Mouse (Mus musculus) layer of hippocampus, adult 2 months (tissue): ENCODE results near the gene Cln6. TPM values are rescaled to one million over a fixed set of nuclear protein-coding genes. Genes with fewer than 3 reads are reported as not detected.
A peak's percentile ranks its signal among the peaks of the same experiment; 100 is the strongest.
"Not testable (repeated sequence)": the region's sequence is repeated elsewhere in the genome, so short reads cannot be mapped to it uniquely, and the experiment has no call there.

ENCODE experiments used
- DNase-seq, 2 experiments: peaks; one replicate each; pipeline ENCODE4 v3.0.0; 2022; ENCODE audit warnings: low spot score in 2 of 2
- H3K27ac ChIP-seq: fragments of 200-600 bp; 2 replicates; pipeline ENCODE4 v1.8.1; 2022
- H3K4me3 ChIP-seq: fragments of 200-600 bp; 2 replicates; pipeline ENCODE4 v1.8.1; 2022; ENCODE audit warnings: mild to moderate bottlenecking
- CTCF ChIP-seq: fragments of 200-600 bp; conservative IDR thresholded peaks from 2 replicates; pipeline ENCODE4 v1.8.1; 2022; ENCODE audit warnings: antibody characterized with exemption, mild to moderate bottlenecking, moderate library complexity
- total RNA-seq, 2 experiments: library from RNA; stranded (reverse); gene quantifications; 2 replicates each; pipeline ENCODE4 v1.2.3; 2021

Gene Cln6
- total RNA-seq, 2 experiments from 2014 or later, result 12.1 to 12.2 TPM

DNA sequence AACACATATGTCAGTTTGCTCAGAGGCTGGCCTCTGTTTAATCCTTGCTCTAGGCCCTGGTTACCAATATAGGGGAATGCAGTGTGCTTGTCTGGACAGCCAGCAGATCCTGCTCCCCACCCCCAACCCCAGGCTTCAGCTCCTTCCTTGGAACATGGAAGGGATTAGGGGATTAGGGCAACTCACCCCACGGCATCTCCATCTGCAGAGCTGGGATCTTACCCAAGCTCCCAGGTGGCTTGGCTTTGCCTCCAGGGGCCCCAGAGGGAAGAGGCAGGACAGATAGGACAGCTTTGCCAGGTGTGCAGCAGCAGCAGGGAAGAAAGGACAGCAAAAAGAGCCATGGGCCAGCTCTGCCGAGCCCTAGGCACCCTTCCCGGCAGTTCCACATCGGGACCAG, 22.3 kb downstream of the Cln6 start:
- H3K4me3 ChIP-seq, result no peak overlapping the region
- no peak for DNase-seq
- no peak for TF ChIP-seq CTCF
- H3K27ac ChIP-seq, result no peak overlapping the region

DNA sequence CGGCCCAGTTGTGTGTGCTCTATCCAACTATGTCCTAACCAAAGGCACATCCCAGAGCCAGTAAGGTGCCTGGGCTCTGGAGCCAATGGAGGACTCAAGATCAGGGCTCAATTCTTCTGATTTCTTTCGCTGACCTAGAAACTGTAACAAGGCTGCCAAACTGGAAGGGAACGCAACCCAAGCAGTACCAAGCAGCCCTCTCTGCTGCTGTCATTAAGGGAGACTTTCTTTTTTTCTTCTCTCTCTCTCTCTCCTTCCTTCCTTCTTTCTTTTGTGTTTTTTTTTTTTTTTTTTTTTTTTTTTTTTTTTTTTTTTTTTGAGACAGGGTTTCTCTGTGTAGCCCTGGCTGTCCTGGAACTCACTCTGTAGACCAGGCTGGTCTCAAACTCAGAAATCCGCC, 30.7 kb downstream of the Cln6 start:
- H3K4me3 ChIP-seq, DNase-seq, H3K27ac ChIP-seq: not testable (repeated sequence)

DNA sequence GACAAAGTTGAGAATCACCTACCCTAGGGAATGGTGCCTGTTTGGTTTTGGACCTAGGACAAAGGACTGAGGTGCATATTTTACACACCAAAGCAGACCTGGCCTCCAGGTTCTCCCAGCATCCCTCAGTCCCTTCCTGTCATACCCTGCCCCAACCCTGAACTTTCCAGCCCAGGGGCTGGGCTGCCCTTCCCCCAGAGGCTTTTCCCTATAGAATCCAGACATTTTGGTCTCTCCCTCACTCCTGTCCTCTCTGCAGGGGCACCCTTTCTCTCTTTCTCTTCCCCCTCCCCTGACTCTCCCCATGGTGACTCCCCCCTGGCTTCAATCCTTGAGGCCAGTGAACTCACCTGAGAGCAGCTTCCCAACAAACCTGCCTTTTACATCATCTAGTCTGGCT, 32.1 kb downstream of the Cln6 start:
- no peak for TF ChIP-seq CTCF
- no peak overlapping the region for H3K27ac ChIP-seq
- DNase-seq, result no peak
- no peak overlapping the region for H3K4me3 ChIP-seq

DNA sequence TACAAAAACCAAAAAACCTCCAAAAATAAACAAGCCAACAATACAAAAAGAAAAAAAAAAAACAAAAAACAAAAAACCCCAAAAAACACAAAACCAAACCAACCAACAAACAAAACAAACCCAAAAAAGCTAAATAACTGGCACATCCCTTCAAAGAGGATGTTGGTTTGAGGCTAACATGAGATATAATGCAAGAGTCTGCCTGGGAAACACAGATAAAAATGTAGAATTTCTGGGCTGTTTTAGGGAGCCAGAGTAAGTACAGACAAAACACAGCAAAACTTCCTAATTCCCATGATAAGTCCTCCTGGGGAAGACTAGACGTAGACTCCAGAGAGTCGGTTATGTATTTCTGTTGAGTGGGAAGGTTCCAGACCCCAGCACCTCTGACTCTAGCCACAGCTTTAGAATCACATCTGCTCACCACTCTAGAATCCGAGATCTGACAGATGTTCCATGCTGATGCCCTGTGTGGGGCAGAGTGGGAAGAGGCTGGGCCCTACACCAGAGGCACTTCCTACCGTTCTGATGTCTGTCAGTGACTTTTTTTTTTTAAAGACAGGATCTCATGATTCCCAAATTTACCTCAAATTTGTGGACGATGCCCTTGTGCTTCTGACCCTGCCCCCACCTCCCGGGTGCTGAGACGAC, 38.5 kb downstream of the Cln6 start:
- TF ChIP-seq CTCF, result no peak
- no peak overlapping the region for H3K27ac ChIP-seq
- no peak for DNase-seq
- H3K4me3 ChIP-seq, result no peak overlapping the region

DNA sequence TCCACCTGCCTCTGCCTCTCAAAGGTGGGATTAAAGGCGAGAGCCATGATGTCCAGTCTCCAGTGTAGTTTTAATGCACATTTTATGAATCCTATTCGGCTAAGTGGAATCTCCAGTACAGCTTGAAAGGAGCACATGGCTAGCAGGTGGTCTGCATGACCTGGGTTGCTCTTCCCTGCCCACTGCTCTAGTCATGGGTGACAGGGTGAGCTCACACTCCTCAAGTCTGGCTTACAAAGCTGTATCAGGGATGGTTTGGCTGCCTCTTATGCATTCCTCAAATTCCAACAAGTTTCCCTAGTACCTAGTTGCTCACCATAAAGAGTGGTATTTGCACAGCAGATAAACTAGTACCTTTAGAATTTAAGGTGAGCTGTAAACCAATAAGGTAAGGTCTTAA, 39.2 kb downstream of the Cln6 start:
- Histone ChIP-seq H3K4me3 (no peak overlapping the region), H3K27ac (no peak overlapping the region)
- no peak for DNase-seq
- TF ChIP-seq CTCF, result no peak

DNA sequence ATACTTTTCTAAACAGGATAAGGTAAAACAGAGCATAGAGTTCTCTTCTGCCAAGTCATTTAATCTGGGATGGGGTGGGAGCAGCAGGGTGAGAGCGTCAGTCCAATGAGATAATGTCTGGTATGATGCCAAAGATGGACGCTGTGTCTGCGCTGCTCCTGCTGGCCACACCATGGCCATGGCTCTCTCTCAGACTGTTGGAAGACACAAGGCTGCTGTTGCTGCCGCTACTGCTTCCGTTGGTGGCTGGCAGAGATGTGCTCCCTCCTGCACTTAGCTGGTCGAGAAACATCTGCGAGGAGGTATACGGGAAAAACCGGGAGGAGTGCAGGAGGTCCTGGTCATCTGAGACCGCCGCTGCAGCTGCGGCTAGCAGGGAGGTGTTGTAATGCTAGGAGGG, 43.3 kb downstream of the Cln6 start:
- H3K27ac ChIP-seq, result peak overlapping the region; percentile 46; the same call in 1 of the 2 replicates
- no peak overlapping the region for H3K4me3 ChIP-seq
- no peak for DNase-seq
- TF ChIP-seq CTCF, result peak; percentile 38

DNA sequence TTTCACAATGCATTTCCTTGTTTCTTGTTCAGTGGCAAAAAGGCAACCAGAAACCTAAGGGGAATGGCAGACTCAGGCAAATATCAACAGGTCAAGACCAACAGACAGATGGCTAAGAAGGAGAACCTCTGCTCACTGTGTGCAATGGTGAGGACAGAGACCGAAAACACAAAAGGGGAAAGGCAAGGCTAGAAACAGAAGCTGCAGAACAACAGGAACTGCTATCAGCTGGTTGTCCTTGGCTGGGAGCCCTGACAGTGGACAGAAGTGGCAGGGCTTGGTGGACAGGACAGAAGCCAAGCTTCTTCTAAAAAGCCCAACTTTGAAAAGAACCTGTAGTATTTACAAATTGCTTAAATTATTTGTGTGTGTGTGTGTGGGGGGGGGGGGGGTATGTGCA, 55.9 kb downstream of the Cln6 start:
- TF ChIP-seq CTCF, result no peak
- no peak overlapping the region for H3K4me3 ChIP-seq
- no peak for DNase-seq
- H3K27ac ChIP-seq, result no peak overlapping the region

Other genes with a start within 250 kb of the Cln6 start
- 1 to 10 TPM; 4.5 to 5.3 TPM for gene Itga11, start 161.0 kb upstream of the Cln6 start, total RNA-seq
- gene Fem1b, start 26.9 kb upstream of the Cln6 start, total RNA-seq, result 10 to 100 TPM; 91.9 to 95.0 TPM
- 1 to 10 TPM; 1.8 to 2.4 TPM for gene Calml4, start 19.3 kb downstream of the Cln6 start, total RNA-seq
- gene Pias1, start 149.1 kb downstream of the Cln6 start, total RNA-seq, result 10 to 100 TPM; 67.4 to 71.8 TPM